Mouse (Mus musculus) liver, embryonic 12.5 days (tissue): ENCODE results near the gene Gm44503. TPM values are rescaled to one million over a fixed set of nuclear protein-coding genes. Genes with fewer than 3 reads are reported as not detected.

ENCODE experiments used
- ATAC-seq: fragments of 200-750 bp; cut with Nextera tagmentation; 2 replicates; pipeline ENCODE4 v1.8.0; 2017; ENCODE audit warnings: moderate number of reproducible peaks, mild to moderate bottlenecking, moderate library complexity
- H3K27ac ChIP-seq: fragments of 300-500 bp; sonication (generic); 2 replicates; pipeline ENCODE4 v1.5.1; 2016; ENCODE audit warnings: mild to moderate bottlenecking
- H3K27me3 ChIP-seq: fragments of 300-500 bp; sonication (generic); replicated peaks from 2 replicates; pipeline ENCODE4 v1.6.1; 2016; ENCODE audit warnings: mild to moderate bottlenecking, moderate library complexity
- H3K36me3 ChIP-seq: fragments of 300-500 bp; sonication (generic); 2 replicates; pipeline ENCODE4 v1.6.1; 2016; ENCODE audit warnings: mild to moderate bottlenecking, moderate library complexity
- H3K4me1 ChIP-seq: fragments of 300-500 bp; sonication (generic); 2 replicates; pipeline ENCODE4 v1.6.1; 2016
- H3K4me2 ChIP-seq: fragments of 300-500 bp; sonication (generic); 2 replicates; pipeline ENCODE4 v1.6.1; 2016; ENCODE audit warnings: mild to moderate bottlenecking, moderate library complexity
- H3K4me3 ChIP-seq: fragments of 300-500 bp; sonication (generic); 2 replicates; pipeline ENCODE4 v1.5.1; 2016; ENCODE audit warnings: mild to moderate bottlenecking, moderate library complexity
- H3K9ac ChIP-seq: fragments of 300-500 bp; sonication (generic); 2 replicates; pipeline ENCODE4 v1.6.1; 2016; ENCODE audit warnings: mild to moderate bottlenecking, moderate library complexity
- H3K9me3 ChIP-seq: fragments of 300-500 bp; sonication (generic); replicated peaks from 2 replicates; pipeline ENCODE4 v1.6.1; 2016; ENCODE audit warnings: mild to moderate bottlenecking, moderate library complexity
- WGBS: fragments of 180-500 bp; shearing (Covaris S2); methylation state at CpG from one replicate; pipeline ENCODE4 v1.1.7; 2016; ENCODE audit not compliant: insufficient replicate concordance; 5-methylcytosine and 5-hydroxymethylcytosine counted together
- polyA plus RNA-seq: library from polyadenylated mRNA; unstranded; fragments of >200 nt; fragmentation: Nextera tagmentation; extraction: Ambion mirVana; gene quantifications from 2 replicates; pipeline ENCODE4 v1.2.1, GENCODE M21; 2016

Gm44503 gene
- polyA plus RNA-seq, 1 experiment from 2014 or later = 0.13 TPM

GRCm38 (mm10) chr9:73040080-73040479 is 81.4 kb downstream of the Gm44503 start, which contains the start of gene Pigb:
Gene Pigb (minus strand): TSS chr9:73040378.
- Histone ChIP-seq H3K4me1 (peaks cover 38% of the 10 kb centered on the region), H3K4me2 (peak within 1 kb of the TSS; percentile 90), H3K9me3 (no peaks in the 10 kb centered on the region), H3K27me3 (no peaks in the 10 kb centered on the region), H3K9ac (peak within 1 kb of the TSS; percentile 79), H3K36me3 (peaks cover 6% of the 10 kb centered on the region; the same call in 1 of the 2 replicates), H3K27ac (peak within 1 kb of the TSS; percentile 73), H3K4me3 (peak within 1 kb of the TSS; percentile 77)
- 24% methylated on average over 6 of the region's 6 CpGs for WGBS
- ATAC-seq = no peak

- H3K36me3 ChIP-seq = no peaks in the 10 kb centered on the region
- 1% methylated on average over 41 of the region's 41 CpGs for WGBS
- ATAC-seq = peak; percentile 65
- H3K4me3 ChIP-seq = peak within 1 kb of the TSS; percentile 61
- peaks cover 36% of the 10 kb centered on the region for H3K4me1 ChIP-seq
- H3K27ac ChIP-seq = 0 out of 2 replicates have a peak within 1 kb of the TSS, but pooled peaks have one; percentile 43
- H3K4me2 ChIP-seq = peak within 1 kb of the TSS; percentile 86
- no peaks in the 10 kb centered on the region for H3K9me3 ChIP-seq
- peak within 1 kb of the TSS; percentile 66 for H3K9ac ChIP-seq
- no peaks in the 10 kb centered on the region for H3K27me3 ChIP-seq
Observed at GRCm38 (mm10) chr9:73044146-73045079, 85.8 kb downstream of the Gm44503 start, which contains the start of gene Rab27a. Gene Rab27a (plus strand): TSS chr9:73044854.

GRCm38 (mm10) chr9:73045204-73045603 is 86.6 kb downstream of the Gm44503 start:
- Histone ChIP-seq H3K36me3 (no peaks in the 10 kb centered on the region), H3K4me2 (peak overlapping the region; percentile 86), H3K9ac (peak overlapping the region; percentile 66), H3K4me1 (peaks cover 33% of the 10 kb centered on the region), H3K27ac (no peak overlapping the region), H3K27me3 (no peaks in the 10 kb centered on the region), H3K4me3 (peak overlapping the region; percentile 61), H3K9me3 (no peaks in the 10 kb centered on the region)
- no peak for ATAC-seq
- 12% methylated on average over 7 of the region's 7 CpGs for WGBS

- Histone ChIP-seq H3K36me3 (no peaks in the 10 kb centered on the region), H3K27ac (no peak overlapping the region), H3K4me3 (peak overlapping the region; percentile 61), H3K4me2 (peak overlapping the region; percentile 86), H3K9me3 (no peaks in the 10 kb centered on the region), H3K4me1 (peaks cover 28% of the 10 kb centered on the region), H3K27me3 (no peaks in the 10 kb centered on the region), H3K9ac (no peak overlapping the region)
- WGBS = 41% methylated on average over 10 of the region's 10 CpGs
- ATAC-seq = no peak
Observed at GRCm38 (mm10) chr9:73045711-73046110, 87.1 kb downstream of the Gm44503 start.

GRCm38 (mm10) chr9:73047906-73048305 is 89.3 kb downstream of the Gm44503 start:
- no peak for ATAC-seq
- Histone ChIP-seq H3K27me3 (no peaks in the 10 kb centered on the region), H3K36me3 (no peaks in the 10 kb centered on the region), H3K9ac (no peak overlapping the region), H3K4me1 (peaks cover 22% of the 10 kb centered on the region), H3K9me3 (no peaks in the 10 kb centered on the region), H3K4me3 (no peak overlapping the region), H3K27ac (no peak overlapping the region), H3K4me2 (no peak overlapping the region)
- 69% methylated on average over 2 of the region's 2 CpGs for WGBS

DNA sequence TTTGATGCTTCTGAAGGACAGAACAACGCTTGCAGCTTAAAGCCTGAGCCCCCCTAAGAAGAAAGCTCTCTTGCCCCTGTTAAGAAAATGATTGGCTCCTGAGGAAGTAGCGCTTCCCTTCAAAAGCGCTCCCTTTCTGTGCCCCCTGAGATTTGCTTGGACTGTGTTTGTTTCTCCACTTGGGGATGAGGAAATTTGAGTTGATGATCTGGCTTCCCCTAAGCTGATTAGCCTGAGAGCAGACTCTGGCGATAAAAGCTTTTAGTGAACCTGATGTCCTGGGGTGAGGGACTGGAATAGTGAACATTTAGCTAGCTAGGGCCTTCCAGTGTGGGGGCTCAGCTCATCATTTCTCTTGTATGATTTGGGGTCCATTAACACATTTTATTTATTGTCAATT is 90.3 kb downstream of the Gm44503 start:
- Histone ChIP-seq H3K4me2 (no peak overlapping the region), H3K36me3 (no peaks in the 10 kb centered on the region), H3K4me3 (no peak overlapping the region), H3K27ac (no peak overlapping the region), H3K9me3 (no peaks in the 10 kb centered on the region), H3K27me3 (no peaks in the 10 kb centered on the region), H3K4me1 (peaks cover 19% of the 10 kb centered on the region), H3K9ac (no peak overlapping the region)
- no peak for ATAC-seq
- 16% methylated on average over 4 of the region's 4 CpGs for WGBS

GRCm38 (mm10) chr9:73049833-73050232 is 91.2 kb downstream of the Gm44503 start:
- H3K36me3 ChIP-seq = no peaks in the 10 kb centered on the region
- WGBS = 72% methylated on average over 5 of the region's 5 CpGs
- no peak overlapping the region for H3K4me3 ChIP-seq
- ATAC-seq = no peak
- no peaks in the 10 kb centered on the region for H3K9me3 ChIP-seq
- peaks cover 10% of the 10 kb centered on the region for H3K4me1 ChIP-seq
- H3K9ac ChIP-seq = no peak overlapping the region
- no peak overlapping the region for H3K4me2 ChIP-seq
- no peak overlapping the region for H3K27ac ChIP-seq
- no peaks in the 10 kb centered on the region for H3K27me3 ChIP-seq

GRCm38 (mm10) chr9:73050606-73051005 is 92.0 kb downstream of the Gm44503 start:
- peaks cover 2% of the 10 kb centered on the region for H3K4me1 ChIP-seq
- H3K27me3 ChIP-seq = no peaks in the 10 kb centered on the region
- no peak overlapping the region for H3K9ac ChIP-seq
- H3K9me3 ChIP-seq = no peaks in the 10 kb centered on the region
- H3K36me3 ChIP-seq = no peaks in the 10 kb centered on the region
- ATAC-seq = no peak
- H3K4me3 ChIP-seq = no peak overlapping the region
- WGBS = 55% methylated on average over 8 of the region's 8 CpGs
- H3K4me2 ChIP-seq = no peak overlapping the region
- no peak overlapping the region for H3K27ac ChIP-seq

DNA sequence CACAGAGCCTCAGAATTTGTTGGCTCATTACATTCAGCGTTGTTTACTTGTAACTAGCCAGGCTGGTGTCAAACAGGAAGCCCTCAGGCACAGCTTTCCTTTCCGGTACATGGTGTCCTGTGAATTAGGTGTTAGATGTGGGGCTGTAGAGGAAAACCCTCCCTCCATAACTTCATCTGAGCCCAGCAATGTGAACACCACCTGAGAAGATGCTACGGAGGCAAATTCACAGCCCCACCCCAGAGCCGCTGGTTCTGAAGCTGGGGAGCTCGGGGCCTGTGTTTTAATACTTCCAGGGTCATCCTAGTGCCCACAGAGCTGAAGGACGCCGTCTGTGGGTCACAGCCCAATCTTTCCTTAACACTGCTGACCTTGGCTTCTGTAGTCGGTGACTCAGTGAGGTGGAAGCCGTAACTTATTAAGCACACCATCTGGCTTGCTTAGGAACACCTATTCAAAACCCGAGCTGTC is 96.8 kb downstream of the Gm44503 start:
- Histone ChIP-seq H3K4me1 (no peaks in the 10 kb centered on the region), H3K27me3 (no peaks in the 10 kb centered on the region), H3K4me3 (no peak overlapping the region), H3K9me3 (no peaks in the 10 kb centered on the region), H3K27ac (no peak overlapping the region), H3K4me2 (no peak overlapping the region), H3K9ac (no peak overlapping the region), H3K36me3 (no peaks in the 10 kb centered on the region)
- 59% methylated on average over 10 of the region's 10 CpGs for WGBS
- no peak for ATAC-seq

DNA sequence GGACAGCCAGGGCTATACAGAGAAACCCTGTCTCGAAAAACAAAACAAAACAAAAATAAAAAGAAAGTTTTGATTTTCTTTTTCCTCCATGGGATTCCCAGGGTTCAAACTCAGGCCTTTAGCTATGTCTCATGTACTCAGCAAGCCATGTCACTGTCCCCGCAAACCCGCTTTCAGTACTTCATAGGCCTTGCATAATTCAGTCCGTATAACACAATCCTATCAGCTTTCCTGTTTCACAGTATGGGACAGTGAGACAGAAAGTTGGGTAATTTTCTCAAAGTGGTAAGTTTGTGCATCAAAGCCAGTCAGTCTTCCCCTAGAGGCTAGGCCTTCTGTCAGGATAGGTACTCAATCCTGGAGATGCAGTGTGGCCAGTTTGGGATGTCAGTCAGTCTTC is 100.6 kb downstream of the Gm44503 start:
- Histone ChIP-seq H3K27me3 (no peaks in the 10 kb centered on the region), H3K4me2 (no peak overlapping the region), H3K27ac (no peak overlapping the region), H3K9me3 (no peaks in the 10 kb centered on the region), H3K36me3 (no peaks in the 10 kb centered on the region), H3K4me1 (peaks cover 4% of the 10 kb centered on the region; the same call in 1 of the 2 replicates), H3K4me3 (no peak overlapping the region), H3K9ac (no peak overlapping the region)
- WGBS = 85% methylated on average over 4 of the region's 4 CpGs
- ATAC-seq = no peak

DNA sequence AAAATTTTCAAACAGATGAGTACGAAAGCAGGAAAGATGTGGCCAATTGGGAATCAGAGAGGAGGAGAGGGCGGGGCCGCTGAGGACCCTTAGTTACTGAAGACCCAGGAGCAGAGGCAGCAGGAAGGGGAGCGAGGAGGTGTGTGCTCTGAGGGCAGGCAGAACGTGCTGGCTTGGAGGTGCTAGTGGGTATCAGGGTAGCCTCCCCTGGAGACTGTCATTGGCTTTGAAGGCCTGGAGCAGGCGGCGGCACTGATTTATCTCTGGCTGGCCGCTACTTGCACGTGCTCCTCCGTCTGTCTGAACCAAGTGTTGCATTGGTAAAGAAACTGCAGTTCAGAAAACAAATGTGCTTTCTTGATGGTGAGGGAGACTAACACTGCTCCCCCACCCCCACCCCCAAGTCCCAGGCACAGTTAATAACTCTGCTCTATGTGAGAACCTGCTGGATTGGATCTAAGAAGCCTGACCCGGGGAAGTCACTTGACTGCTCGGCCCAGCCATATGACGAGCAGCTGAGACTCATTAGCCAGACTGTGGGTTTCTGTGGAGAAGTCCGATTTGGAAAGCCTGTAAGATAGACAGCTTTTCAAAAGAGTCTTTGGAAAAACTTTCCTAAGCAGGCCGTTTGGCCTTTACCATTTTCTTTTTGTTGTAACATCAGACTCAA is 105.1 kb downstream of the Gm44503 start:
- H3K4me2 ChIP-seq = peak overlapping the region; percentile 10; the same call in 1 of the 2 replicates
- H3K36me3 ChIP-seq = no peaks in the 10 kb centered on the region
- no peak overlapping the region for H3K27ac ChIP-seq
- no peak overlapping the region for H3K4me3 ChIP-seq
- no peaks in the 10 kb centered on the region for H3K9me3 ChIP-seq
- ATAC-seq = no peak
- WGBS = 62% methylated on average over 15 of the region's 15 CpGs
- H3K4me1 ChIP-seq = peaks cover 25% of the 10 kb centered on the region
- no peaks in the 10 kb centered on the region for H3K27me3 ChIP-seq
- H3K9ac ChIP-seq = no peak overlapping the region
